Mouse (Mus musculus) layer of hippocampus, postnatal 36 days (tissue): ENCODE measurements around the gene Rnf168. TPM values are rescaled to one million over a fixed set of nuclear protein-coding genes. Genes with fewer than 3 reads are reported as not detected.
"Not testable (repeated sequence)": the region's sequence is repeated elsewhere in the genome, so short reads cannot be mapped to it uniquely, and the experiment has no call there.

Source experiments
- DNase-seq, 2 experiments: peaks; one replicate each; pipeline ENCODE4 v3.0.0; 2022
- total RNA-seq, 2 experiments: library from RNA; stranded (reverse); gene quantifications; 2 replicates each; pipeline ENCODE4 v1.2.3; 2021

Rnf168 gene
- total RNA-seq: 10 to 100 TPM; 24.5 to 26.2 TPM

DNA sequence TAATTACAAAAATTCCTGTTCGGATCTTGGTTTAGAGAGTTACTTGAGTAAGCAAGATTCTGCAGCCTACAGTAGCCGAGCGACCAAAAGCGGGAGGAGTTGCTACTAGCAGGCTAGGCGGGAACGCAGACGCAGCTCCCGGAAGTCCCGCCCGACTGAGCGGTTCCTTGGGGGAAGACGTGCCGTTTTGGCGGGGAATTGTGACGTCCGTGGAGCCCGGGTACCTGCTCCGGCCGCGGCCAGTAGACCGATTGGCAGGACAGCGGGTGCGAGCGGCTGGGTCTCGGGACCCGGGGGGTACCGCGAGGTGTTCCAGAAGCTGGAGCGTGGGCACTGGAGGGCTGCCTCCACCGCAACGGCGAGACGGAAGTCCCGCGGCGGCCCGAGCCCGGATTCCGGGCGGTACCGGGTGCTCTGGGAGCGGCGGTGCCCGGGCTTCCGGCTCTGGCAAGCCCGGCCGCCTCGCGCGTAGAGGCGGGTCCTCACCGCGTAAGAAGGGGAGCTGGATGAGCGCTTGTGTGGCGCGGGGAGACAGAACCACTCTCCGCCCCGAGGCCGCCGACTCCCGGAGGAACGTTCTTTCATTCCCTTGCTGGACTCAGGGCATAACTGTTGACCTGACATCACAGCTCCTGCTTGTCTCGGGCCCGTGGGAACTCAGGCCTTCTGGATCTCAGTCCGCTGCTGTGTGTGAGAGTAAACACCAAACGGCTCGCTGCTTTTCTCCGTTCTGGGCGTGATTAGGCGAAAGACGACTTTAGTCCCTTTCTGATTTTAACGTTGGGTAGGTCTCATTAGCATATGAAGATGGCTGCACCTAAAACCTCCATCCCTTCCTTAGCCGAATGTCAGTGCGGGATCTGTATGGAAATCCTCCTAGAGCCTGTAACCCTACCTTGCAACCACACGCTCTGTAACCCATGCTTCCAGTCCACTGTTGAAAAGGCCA is at the start of gene Rnf168:
Rnf168 (plus strand) TSS at position 152 of the 949 bp plus-strand sequence.
- DNase-seq: peak; percentile 93 to 94

GRCm38 (mm10) chr16:32232050-32232449 is 45.2 kb upstream of the Rnf168 start:
- not testable (repeated sequence) for DNase-seq

- DNase-seq: no peak
These were observed 39.2 kb upstream of the Rnf168 start for GRCm38 (mm10) chr16:32237930-32238680.

DNA sequence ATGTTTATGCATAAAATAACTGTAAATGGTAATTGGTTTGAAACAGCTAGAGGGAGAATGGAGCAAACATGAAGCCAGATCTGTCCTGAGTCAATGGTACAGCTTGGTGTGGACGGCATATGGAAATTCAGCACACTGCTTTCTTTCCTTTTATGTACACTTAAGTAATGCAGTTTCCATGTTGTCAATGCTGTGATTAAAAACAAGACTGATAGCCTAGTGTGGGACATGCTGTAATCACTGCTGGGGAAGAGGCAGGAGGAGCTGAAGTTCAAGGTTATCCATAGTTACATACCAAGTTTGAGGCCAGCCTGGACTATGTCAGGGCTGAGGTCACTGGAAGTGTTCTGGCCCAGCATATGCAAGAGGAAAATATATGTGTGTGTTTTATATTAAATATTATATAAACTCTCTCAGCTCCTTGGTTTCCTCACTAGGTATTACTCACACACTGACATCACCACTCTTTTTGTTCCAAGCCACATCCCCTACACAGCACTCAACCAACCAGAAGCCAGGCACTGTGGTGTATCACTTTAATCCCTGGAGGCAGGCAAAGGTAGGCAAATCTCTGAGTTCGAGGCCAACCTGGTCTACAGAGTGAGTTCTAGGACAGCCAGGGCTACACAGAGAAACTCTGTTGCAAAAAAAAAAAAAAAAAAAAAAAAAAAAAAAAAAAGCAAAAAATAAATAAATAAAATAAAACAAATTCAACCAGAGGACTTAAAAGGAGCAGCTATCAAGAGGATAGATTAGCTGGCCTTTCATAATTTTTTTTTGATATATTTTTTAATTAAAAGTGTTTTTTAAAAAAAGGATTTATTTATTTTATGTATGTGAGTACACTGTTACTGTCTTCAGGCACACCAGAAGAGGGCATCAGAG is 37.6 kb upstream of the Rnf168 start:
- DNase-seq: no peak

DNA sequence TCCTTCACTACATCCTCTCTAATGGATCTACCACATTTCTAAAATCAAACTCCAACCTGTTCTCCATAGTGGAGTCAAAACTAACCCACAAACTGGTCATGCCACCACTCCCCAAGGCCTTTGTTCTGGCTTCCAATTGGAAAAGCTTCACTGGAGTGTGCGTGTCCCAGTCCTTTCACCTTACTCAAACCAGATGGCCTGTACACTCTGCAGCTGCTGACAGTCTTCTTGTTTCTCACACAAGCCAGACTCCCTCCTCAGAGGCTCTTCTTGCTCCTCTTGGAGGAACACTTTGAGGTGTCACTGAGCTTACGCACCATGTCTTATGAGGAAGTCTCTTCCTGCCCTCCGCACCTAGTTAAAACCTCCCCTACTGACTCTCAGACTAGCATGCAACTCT is 33.4 kb upstream of the Rnf168 start:
- no peak for DNase-seq

GRCm38 (mm10) chr16:32246351-32246791 is 30.9 kb upstream of the Rnf168 start:
- no peak for DNase-seq

GRCm38 (mm10) chr16:32246952-32247370 is 30.3 kb upstream of the Rnf168 start, which contains the start of the genes Fbxo45 and Wdr53:
Gene Fbxo45 (minus strand): TSS chr16:32247158.
Gene Wdr53 (plus strand): TSS chr16:32247227.
- DNase-seq: peak; percentile 97 to 98

GRCm38 (mm10) chr16:32264225-32264624 is 13.0 kb upstream of the Rnf168 start:
- DNase-seq: not testable (repeated sequence)

DNA sequence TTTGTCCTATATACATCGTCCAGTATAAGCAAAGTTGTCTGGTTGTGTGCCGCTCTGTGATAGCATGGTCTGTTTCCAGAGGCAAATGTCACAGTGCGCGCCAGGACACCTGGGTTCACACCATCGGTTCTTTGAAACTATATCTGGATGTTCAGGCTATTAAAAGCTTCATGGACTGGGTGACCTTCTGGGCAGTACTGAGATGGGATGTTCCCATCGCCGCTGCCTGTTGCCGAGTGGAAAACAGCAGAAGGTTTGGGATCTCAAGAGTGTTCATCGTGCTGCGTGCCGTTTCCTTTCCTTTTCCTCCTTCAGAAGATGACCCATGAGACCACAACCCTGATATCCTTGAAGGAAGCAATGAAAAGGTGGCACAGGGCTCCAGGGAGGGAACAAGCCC is 6.0 kb upstream of the Rnf168 start, which contains the start of gene Smco1:
Smco1 (plus strand) TSS at position 178 of the 400 bp plus-strand sequence.
- DNase-seq: no peak

DNA sequence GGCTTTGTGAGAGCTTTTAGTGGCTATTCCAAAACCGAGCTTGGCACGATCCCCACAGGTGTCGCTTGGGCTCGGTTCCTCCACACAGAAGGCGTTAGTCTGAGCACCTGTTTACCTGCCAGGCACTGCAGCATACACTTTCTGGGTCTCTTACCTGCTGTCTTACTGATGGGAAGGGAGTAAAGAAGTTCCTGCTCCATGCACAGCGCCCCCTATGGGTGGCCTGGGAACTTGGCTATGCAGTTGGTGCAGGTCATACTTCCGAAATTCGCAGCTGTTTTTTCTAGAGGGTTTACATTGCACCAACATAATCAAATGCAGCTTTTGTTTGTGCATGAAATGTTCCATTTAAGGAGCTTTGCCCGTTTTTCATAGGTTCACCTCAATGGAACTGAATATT is 3.9 kb upstream of the Rnf168 start:
- DNase-seq: no peak

DNA sequence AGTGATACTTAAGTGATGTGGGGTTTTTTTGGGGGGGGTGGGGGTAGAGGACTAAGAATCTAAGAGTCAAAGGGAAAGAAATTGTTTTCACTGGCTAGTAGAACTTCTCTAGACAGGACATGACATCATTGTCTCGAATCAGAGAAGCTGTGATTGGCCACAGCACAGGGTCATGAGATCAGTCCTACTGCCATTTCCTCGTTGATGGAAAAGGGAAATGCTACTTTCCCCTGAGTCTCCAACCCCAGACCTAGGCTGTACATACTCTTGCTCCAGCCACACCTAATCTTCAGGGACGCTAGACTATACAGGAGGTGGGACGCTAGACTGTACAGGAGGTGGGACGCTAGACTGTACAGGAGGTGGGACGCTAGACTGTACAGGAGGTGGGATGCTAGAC is 2.2 kb upstream of the Rnf168 start:
- DNase-seq: no peak

GRCm38 (mm10) chr16:32275830-32276229 is 1.4 kb upstream of the Rnf168 start:
- DNase-seq: no peak

DNA sequence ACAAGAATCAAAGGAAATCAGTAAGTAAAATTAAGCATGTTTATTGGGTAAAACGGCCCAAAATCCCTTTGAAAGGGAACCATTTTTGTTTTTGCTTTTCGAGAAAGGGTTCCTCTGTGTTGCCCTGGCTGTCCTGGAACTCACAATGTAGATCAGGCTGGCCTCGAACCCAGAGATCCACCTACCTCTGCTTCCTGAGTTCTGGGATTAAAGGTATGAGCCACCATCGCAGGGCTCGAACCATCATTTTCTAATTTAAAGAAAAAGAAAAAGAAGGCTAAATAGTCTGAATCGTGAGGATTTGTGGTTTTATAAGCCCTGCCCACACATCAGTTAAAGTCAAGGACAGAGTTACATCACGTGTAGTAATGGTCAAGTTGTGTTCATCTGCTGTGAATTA is 1.1 kb downstream of the Rnf168 start:
- no peak for DNase-seq

- no peak for DNase-seq
These were observed 3.0 kb downstream of the Rnf168 start for GRCm38 (mm10) chr16:32280211-32280610.

GRCm38 (mm10) chr16:32282608-32283007 is 5.3 kb downstream of the Rnf168 start:
- DNase-seq: no peak

DNA sequence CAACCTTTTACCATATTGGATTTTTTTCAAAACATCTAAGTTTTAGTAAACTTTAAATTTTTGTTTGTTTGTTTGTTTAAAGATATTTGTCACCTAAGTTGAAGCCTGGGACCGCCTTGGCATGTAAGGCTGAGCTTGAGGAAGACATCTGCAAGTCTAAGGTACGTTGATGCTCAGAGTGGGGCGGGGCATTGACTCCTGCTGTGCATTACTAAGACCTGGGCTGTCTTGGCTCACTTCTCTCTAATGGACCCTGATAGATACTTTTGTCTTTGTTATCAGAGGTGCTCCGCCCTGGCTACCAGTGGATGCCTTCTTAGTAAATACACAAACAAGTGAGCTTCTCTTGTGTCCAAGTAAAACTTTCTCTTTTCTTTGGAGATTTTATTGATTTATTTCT is 14.6 kb downstream of the Rnf168 start:
- no peak for DNase-seq

GRCm38 (mm10) chr16:32299617-32300016 is 22.4 kb downstream of the Rnf168 start:
- not testable (repeated sequence) for DNase-seq

- no peak for DNase-seq
These were observed 25.8 kb downstream of the Rnf168 start for GRCm38 (mm10) chr16:32303046-32303445.

DNA sequence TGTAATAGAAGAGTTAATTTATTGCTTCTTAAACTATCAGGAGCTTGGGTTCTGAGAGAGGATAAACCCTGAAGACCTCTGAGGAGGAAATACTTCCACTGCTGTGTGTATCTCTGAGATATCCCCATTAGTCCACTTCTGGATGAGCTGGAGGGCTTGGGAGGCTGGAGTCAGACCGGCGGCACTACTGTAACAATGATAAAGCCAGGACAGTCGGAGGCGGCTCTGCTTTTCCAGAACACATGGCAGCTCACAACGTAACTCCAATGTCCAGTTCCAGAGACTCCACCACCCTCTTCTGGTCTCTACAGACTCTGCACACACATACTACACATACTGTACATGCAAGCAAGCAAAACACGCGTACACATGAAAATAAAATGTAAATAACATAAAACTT is 26.6 kb downstream of the Rnf168 start:
- DNase-seq: no peak

DNA sequence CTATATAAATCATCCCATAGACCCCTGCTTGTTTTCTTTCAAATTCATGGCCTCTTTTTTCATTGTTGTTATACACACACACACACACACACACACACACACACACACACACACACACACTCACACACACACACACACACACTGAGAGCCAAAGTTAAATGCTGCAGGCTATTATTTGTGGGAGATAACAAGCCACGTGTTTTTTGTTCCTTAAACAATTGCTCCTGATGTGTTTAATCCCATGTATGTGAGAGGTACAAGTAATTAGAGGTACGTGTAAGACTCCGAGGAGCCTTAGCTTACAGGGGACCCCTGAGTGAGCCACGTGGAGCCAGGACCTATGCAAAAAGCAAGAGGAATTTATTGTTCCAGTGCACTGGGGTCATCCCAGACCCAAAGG is 34.7 kb downstream of the Rnf168 start:
- DNase-seq: no peak

DNA sequence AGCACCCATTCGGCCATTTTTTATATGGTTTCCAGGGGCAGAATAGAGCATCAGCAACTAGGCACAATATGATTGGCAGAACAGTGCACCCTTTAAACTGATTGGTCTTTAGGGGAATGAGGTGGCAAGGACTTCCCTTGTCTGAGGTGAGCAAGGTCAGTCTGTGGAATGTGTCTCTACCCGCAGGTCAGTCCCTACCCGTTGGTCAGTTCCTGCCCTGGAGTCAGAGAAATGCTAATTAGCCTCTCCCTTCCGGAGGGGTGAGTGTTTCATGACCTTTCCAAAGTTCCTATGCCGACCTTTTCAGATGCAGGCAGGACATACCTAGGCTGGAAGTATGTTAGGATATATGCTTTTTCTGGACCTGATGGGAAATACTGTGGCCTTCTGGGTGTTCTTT is 35.1 kb downstream of the Rnf168 start:
- DNase-seq: no peak

DNA sequence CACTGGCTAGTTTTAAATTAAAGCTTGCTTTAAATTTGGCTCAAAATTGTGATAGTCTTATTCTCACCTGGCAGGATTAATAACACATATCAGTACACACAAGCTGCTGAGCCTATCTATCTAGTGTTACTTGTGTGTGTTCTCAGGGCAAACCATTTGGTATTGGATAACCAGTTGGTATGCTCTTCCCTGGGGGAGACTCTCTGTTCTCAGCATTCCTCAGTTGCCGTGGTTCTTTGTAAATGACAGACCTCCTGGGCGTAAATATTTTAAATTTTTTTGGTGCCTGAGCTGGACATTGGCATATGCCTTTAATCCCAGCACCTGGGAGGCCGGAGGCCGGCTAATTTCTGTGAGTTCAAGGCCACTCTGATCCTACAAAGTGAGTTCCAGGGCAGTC is 35.6 kb downstream of the Rnf168 start:
- DNase-seq: no peak
